Mouse (Mus musculus): ENCODE measurements at regions not wholly inside any gene's neighbourhood (a gene's known extent, or its start where the extent isn't known, plus 50 kb on each side); places are given as distances from the start of the nearest gene placed in this dataset.

DNA sequence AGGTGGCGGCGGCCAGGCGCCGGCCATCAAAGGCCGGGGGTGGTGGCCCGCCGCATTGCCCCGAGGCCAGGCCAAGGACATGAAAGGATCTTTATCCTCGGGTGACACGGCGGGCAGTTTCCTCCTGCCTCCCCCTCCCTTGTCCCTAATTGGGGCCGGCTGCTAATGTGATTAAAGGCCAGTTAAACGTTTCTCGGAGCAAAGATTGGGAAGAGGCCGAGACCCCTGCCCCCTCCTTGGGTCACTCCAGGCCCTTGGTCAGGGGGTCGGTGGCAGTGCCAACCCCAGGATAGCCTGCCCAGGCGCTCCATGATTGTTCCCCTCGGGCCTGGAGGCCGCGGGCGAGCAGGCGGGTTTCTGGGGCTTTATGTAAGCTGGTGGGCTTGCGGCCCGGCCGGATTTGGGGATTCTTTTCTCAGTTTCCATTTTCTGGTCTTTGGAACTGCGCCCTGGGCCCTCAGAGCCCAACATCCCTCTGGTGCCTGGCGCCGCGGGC lies 90.7 kb upstream of the Dio3 start:
- DNase-seq = no peak

DNA sequence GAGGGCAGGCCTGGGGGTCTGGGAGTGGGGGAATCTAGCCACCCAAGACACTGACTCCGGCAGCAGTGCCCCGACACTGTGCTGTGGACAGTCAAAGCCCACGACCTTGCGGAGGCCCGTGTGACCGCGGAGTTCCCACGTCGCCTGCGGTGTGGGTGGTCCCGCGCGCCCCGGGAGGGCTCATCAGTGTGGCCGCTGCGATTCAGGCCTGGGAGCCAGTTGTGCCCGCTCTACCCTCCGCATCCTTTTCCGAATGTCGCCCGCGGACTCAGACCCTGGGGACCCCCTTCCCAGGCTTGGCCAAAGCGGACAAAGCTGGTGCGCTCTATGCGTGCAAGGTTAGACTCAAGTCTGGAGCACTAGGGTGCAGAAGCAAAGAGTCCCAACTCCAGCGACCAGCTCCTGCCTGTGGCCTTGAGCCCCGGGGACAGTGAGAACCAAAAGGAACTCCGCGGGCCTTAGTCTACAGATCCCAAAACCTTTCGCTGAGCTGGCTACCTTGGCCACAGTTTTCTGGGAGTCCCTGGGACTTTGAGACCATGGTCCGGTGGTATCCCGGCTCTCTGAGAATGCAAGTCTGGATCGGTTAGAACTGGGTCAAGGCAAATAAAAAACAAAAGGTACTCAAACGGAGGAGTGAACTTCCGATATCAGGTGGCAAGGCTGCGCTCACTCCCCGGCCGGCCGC lies 90.1 kb upstream of the Dio3 start:
- DNase-seq = no peak

DNA sequence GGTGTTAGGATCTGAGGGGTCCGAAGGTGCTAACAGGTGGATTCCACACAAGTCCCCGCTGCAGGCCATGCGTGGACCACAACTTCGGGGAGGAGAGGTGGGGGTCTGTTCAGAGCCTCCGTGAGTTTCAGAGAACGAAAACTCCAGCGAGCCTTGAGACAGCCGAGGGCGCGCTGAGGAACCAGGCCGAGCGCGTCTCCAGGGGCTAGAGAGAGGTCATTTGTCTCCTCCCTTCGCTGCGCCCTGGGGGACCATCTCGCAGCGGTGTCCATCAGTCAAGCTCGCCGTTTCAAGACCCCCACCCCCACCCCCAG lies 89.6 kb upstream of the Dio3 start:
- no peak for DNase-seq

DNA sequence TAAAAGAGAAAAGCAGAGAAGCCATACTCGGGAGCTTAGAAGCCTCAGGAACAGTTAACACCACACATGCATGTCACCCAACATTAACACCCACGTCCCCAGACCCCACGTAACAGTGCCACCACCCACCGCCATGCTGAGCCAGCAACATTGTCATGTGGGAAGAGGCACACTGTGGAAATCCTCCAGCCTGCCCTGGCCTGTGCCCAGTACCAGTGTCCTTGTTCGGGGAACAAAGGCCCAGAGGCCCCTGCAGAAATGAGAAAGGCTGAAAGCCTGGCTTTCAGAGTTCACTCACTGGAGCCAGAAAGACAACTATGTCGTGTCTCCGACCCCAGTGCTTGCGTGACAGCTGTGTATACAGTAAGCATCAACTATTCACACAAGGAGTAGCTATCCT lies 86.7 kb upstream of the Dio3 start:
- DNase-seq = no peak

DNA sequence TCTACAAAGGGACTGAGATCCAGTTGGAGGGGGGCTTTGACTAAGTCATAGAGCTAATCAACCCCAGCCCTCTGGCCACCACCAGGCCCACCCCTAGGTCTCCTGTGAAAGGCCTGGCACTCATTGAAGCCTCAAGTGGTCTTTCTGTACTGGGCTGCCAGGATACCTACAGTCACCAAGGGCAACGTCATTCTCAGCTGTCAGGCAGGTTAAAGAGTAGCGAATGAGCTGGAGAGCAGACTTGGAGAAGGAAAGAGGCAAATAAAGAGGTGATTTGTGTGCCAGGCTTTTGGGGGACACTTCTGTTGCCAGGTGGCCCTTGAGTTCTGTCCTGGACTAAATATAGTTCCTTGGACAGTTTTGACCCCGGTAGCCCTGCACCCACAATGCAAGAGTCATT lies 81.5 kb upstream of the Dio3 start:
- DNase-seq = no peak

DNA sequence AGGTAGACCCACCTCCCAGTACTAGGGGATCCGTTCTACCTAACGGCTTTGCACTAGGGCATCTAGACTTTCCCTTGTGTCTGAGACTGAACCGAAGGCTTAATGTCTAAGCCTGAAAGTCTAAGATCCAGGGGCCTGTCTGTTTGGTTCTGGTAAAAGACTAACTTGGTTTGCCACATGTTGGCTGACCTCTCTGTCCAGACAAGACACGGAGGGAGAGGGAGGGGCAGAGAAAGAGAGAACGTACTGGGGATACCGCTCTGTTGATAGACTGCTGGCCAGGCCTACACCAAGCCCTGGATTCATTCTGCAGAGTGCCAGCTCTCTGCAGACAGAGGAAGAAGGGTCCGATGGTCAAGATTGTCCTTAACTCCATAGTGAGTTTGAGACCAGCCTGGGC lies 78.4 kb upstream of the Dio3 start:
- DNase-seq = no peak

DNA sequence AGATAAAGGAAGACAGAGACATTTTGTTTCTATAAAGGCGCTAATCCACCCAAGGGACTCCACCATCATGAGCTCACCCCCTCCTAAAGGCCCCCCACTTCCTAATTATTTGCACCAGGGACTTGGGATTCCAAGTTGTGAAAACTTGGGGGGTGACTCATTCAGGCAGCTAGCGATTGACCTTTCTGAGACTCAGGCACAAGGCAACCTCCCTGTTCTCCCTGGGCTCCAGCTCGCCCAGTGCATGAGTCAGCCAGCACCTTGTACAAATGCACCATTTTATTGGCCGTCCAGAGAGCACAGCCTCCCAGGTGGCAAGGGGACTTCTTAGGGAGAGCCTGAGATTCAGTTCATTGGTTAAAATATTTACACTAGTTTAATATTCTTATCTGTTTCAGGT lies 78.0 kb upstream of the Dio3 start:
- DNase-seq = no peak

DNA sequence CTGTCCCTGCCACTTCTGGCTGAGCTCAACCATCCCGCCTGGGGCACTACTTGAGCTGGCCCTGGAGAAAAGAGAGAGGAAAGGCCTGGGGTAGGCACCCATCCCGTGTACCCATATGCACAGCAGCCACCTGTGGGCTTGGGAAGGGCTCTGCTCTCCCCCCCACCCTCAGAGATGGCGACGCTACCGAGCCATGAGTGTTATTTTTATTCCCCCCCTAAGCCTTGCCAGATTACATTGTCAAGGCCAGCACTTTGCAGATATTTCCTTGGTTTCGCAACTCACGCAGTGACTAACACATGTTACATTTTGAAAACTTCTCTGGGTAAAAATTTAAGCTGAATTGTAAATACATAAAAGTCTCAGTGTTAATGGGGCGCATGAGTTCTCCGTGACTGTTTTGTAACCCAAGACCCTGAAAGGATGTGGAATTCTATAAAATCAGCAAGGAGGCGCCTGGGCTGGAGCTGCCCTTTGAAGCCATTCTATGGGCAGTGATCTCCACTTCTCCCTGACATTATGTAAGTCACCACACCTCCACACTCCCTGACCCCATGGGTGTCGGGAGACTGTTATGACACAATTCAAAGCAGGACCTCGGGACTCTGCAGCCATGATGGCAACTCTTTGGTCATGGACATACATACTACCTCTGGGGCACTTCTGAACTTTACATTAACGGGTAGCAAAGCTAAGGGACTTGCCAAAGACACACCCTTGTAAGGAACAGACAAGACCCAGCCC lies 75.4 kb upstream of the Dio3 start:
- DNase-seq = no peak

DNA sequence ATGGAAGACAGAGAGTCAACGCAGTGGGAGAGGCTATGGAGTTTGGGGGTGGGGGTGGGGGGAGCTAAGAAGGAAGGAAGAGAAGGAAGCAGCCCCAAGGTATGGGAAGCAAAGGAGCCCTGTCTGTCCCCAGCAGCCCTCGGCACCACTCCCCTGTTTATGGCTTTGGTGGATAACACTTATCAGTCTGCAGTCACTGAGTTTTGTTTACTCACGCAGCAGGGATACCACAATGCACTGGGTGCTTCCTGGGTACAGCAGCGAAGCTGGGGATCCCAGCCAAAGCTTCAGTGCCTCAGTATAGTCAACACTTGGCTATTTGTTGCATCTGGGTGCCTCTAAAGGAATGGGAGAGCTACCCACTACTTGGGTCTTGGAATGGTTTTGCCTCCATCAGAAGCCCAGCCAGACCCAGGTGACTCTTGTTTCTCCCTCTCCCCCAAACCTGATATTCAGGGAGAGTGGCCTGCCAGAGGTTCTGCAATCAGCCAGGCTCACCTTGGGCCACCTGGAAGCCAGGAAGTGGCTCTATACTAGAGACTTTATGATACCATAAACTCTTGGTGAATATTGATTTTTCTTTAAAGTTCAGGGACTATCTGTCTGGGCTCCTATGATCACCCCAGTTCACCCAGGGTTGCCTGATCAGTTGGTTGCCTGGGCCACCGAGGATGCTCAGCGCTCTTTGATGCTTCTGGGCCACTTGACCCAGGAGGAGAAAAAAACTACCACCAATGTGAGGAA lies 74.5 kb upstream of the Dio3 start:
- DNase-seq = no peak

DNA sequence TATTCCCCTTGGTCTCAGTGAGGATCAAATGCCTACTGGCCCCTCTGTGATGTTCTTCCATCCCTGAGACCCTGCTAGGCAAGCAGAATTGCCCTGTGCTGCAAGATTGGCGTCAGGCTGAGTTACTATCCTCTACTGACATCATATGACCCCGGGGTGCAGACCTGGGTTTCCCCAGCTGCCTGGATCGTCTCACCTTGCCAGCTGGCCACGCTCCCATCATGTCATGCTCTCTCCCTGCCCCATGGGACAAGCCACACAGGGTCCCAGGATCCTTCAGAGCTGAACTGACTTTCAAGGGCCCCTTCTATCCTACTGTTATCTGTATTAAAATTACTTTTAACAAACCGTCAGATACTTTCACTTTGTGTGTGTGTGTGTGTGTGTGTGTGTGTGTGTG lies 72.6 kb upstream of the Dio3 start:
- DNase-seq = no peak

DNA sequence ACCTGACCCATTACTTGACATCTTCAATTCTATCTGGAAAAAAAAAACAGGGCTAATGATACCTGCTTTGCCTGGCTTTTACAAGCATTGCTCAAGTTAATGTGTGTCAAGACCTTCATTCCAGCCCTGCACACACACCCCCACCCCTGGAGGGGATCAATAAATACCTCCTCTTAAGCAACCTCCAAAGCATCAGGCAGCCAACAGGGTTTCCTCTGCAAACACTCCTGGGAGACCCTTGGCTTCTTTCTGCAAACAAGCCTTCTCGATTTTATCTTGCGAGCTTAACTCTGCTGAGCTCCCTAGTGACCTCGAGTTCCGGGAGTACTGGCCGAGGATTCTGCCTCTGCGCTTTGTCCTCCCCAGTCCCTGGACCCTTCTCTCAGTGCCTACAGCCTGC lies 72.1 kb upstream of the Dio3 start:
- DNase-seq = peak in 1 of 2 experiments; percentile 43

DNA sequence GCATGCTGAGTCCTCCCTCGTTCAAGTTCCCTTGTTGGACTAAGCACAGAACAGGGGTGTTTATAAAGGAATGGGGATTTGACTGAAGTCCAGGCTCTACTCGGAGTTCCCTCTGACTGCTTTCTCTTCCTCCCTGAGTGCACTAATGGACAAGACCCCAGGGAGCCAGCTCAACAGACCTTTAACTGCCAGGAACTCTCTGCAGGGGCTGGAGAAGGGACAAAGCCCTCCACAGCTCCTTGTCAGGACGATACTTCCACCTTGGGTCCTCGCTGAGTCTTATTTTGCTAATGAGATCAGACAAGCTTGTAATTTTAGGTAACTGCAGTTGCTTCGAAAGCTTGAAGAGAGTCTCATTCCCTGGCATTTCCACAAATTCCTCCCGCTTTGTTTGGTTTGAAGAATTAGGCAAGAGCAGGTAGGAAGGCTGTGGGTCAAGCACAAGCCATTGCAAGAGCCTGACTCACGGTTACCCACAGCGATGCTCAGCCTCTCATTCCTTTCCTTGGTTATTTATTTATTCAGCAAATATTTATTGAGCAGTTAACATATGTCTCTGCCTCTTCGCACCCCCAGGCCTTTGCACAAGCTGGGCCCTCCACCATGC lies 71.5 kb upstream of the Dio3 start:
- DNase-seq = no peak

DNA sequence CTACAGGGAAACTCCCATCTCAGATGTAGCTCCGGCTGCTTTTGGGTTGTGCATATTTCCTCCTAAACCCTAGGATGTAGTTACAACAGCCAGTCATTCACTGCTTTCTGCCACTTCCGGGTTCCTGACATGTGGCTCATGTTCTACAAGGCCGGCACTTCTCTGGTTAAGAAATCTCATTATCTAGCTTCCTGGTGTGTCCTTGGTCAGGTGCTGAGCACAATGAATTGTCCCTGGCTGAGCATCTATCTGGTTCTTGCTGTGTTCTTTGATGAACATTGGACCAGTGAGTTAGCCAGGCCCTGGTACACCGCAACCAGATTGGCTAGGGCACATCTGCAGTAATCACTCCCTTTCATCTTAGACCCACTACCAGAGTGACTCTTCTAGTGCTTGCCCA lies 66.2 kb upstream of the Dio3 start:
- DNase-seq = no peak

DNA sequence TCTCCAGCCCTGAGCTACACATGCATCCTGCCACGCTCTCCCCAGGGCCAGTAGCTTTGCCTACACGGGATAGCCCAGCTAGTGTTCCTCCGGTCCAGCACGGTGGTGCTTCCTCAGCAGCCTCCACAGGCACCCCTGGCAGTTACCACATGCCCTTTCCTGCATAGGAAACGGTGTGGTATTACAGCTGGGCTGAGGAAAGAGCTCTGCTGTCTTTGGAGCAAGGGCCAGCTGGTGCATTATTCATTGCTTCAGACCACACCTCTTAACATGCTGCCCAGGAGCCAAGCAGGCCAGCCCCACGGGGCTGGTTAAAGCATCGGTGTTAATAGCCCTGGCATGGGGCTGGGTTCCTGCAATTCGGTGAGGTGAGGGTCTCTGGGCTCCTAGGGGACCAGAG lies 64.0 kb upstream of the Dio3 start:
- no peak for DNase-seq

DNA sequence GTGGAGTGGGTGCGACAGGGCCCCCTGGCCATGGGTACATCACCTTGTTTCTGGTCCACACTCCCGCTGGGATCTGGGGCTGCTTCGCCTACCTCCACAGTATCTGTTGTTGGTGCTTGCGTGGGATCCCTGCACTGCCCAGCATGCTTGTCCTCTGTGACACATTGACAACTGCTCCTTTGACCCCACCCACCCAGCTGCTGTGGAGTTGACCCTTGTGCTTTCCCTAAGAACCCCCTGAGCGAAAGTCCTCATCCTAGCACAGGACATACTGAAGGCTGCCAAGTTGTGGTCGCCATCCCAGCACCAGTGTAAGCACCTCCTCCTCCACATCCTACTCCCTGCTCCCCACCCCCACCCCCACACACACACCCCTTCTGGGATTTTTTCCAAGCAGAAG lies 63.6 kb upstream of the Dio3 start:
- no peak for DNase-seq

DNA sequence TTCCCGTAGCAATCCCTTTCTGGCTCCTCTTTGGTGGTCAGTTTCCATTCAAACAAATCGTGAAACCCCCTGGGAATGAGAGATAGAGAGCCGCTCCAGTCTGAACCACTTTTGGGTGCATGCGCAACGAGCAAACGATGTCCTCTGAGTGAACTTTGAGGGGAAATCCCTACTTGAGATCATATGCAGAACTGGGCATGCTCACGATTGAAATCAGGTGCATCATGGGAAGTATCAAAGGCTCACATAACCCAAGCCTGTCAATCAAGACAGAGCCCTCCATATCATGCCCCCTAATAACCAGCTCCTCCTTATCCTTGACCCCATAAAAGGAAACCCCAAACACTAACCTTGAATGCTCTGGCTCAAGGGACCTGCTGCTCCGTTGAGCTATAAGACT lies 59.1 kb upstream of the Dio3 start:
- no peak for DNase-seq

DNA sequence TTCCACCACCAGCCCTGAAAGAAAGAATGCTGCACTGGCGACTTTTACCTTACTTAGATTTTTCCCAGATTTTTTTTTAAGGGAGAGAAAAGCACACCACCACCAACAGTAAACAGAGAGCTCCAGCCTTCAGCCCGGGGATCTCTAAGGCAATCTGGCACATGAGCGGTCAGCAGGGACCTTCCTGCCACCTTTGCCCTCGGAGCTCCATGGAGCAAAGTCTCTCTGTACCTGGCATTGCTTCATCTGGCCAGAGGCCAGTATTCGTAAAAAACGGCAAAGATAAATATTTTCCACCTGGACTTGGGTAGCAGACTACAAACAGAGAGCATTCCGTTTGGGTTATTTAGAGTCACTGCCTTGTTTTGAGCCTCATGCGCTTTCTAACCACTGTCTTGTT lies 58.4 kb upstream of the Dio3 start:
- DNase-seq = no peak

DNA sequence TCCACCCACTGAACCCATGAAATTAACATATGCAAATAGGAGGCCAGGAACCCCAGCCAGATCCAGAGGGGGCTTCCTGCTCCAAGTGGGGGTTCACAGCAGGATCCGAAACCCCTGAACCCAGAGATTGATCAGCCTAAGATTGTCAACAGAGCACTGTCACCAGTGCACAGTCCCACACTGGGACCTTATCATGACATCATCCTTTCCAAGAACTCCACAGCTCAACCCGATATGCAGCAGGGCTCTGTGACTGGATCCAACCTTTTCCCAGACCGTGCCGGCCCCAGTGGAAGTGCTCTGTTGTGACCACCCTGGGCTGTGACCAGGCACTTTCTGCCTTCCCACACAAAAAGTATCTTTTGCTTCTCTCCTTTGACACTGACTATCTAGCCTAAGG lies 57.7 kb upstream of the Dio3 start:
- DNase-seq = no peak

DNA sequence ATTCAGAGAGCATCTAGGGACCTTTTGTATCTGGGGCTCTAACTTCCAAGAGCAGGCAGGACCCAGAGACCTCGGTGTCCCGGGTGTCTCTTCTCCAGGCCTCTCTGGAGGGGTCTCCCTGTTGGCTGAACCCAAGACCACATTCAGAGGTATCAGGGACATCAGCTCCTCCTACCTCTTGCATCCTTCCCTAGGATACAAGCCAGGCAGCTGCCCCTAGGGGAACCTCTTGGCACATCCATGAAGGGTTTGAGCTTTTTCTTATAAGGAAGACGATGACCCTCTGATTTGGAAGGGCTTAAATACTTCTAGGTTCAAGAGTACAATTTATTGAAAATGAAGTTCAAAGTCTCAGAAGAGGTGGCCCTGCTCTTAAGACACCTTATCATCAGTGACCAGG lies 57.2 kb upstream of the Dio3 start:
- DNase-seq = no peak

DNA sequence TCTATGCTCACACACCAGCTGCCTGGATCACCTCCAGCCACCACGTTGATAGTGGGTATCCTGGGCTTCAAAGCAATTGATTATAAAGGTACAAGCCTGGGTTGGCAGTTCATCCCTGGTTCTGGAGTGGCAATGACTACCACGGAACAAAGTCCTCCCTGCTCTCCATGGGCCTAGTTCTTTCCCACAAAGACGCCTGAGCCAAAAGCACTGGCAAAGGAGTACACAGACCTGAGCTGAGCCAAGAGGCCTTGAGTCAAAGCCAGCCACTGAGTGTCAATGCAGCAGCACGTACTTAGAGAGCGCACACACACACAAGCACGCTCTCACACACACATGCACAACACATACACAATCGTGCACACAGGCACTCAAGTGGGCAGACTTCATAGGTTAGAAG lies 54.6 kb upstream of the Dio3 start:
- no peak for DNase-seq

DNA sequence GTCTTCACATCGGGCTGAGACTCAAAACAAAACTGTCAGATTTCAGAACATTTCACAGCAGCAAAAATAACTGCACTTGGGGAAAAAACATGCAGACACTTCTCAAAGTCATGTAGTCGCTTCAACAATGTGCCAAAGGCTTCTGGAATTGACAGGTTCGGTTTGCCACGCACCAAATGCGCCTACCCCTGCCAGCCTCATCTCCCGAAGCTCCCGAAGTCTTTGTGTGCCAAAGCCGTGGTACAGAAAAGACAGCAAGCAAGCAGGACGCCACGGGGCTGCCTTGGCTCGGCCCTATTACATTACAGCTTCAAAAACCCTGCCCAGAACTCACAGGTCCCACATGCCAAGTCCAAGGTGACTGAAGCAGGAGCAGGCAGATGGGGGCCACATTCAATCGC lies 50.9 kb upstream of the Dio3 start:
- DNase-seq = no peak
